Mouse (Mus musculus): ENCODE results near the gene Eif2b3.

- TF ChIP-seq CTCF (conservative IDR thresholded peaks at IDR 0.05; ENCODE audit: low read length) (peak; percentile 77), POU5F1 (IDR thresholded peaks at IDR 0.05; ENCODE audit: borderline replicate concordance, low read length) (no peak)
Observed at GRCm38 (mm10) chr4:116991366-116991765, 27.8 kb upstream of the Eif2b3 start.
